ENCODE assay signal across 10 mouse cellular contexts in the genomic region with DNA sequence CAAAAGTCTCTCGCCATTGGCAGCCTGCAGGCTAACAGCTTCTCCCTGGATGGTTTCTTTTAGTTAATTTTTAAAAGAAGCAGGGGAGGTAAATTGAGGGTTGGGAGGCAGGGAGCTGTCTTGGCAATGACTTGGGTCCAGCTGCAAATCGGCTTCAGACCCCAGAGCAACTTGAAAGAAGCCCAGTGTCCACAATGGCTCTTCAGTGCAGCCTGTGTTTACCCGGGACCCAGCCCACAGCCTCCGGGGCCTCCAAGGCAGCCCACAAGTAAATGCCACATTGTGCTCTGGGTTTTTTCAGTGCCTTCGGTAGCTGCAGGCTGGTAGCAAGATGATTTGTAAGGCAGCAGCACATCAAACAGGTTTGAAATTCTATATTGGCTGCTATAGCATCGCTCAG. TPM values are rescaled to one million over a fixed set of nuclear protein-coding genes. Genes with fewer than 3 reads are reported as not detected.
DNase-seq lines count a peak whose midpoint lies in the region; ATAC-seq and TF ChIP-seq lines count a peak whose summit lies in the region.
"Had no signal": no experiment of that assay in that cellular context is flagged by ENCODE, and none has a peak within 500 bp of the region (broad histone marks: within the 10 kb centered on the region; RNA-seq: fewer than 3 reads in every experiment).

No protein-coding gene starts in this region.

- DNase-seq in left cerebral cortex, postnatal 25 days (ENCODE audit: low spot score in 2 of 2), result peak; percentile 10 to 27
- no peak for DNase-seq in left cerebral cortex, adult 2 months (ENCODE audit: extremely low spot score in 1 of 2, low spot score in 2 of 2)
- DNase-seq in brain, embryonic 14.5 days (ENCODE audit: low read depth), result peak; percentile 55
- no peak for DNase-seq in thymus, adult 2 months
- no peak for DNase-seq in spleen, postnatal 14 days (ENCODE audit: low spot score in 2 of 2)
- DNase-seq: heart, postnatal 36 days had no signal

- no peaks in the 10 kb centered on the region for H3K27me3 ChIP-seq in forebrain, embryonic 16.5 days (replicated peaks; ENCODE audit: control insufficient read depth, insufficient read depth, low read length)
- no peaks in the 10 kb centered on the region for H3K27me3 ChIP-seq in forebrain, embryonic 13.5 days
- no peaks in the 10 kb centered on the region for H3K27me3 ChIP-seq in intestine, embryonic 16.5 days (replicated peaks; ENCODE audit: control insufficient read depth, insufficient read depth, low read length)
- H3K27me3 ChIP-seq in thymus, adult 2 months (ENCODE audit: control insufficient read depth, insufficient read depth, low read length), result no peaks in the 10 kb centered on the region

- WGBS in forebrain, embryonic 16.5 days, result 30% methylated on average over 6 of the region's 6 CpGs
- WGBS in forebrain, embryonic 13.5 days, result 35% methylated on average over 6 of the region's 6 CpGs
- 31% methylated on average over 6 of the region's 6 CpGs for WGBS in intestine, embryonic 16.5 days
- 78% methylated on average over 6 of the region's 6 CpGs for WGBS in thymus, adult 2 months

- no peaks in the 10 kb centered on the region for H3K36me3 ChIP-seq in forebrain, embryonic 16.5 days (ENCODE audit: control insufficient read depth, insufficient read depth)
- no peaks in the 10 kb centered on the region for H3K36me3 ChIP-seq in forebrain, embryonic 13.5 days (ENCODE audit: poor library complexity, severe bottlenecking)
- no peaks in the 10 kb centered on the region for H3K36me3 ChIP-seq in intestine, embryonic 16.5 days (ENCODE audit: control insufficient read depth, insufficient read depth, low read length)
- no peaks in the 10 kb centered on the region for H3K36me3 ChIP-seq in thymus, adult 2 months (ENCODE audit: control insufficient read depth, insufficient read depth, low read length)

- H3K9me3 ChIP-seq in forebrain, embryonic 16.5 days (ENCODE audit: control insufficient read depth, low read length), result no peaks in the 10 kb centered on the region
- no peaks in the 10 kb centered on the region for H3K9me3 ChIP-seq in forebrain, embryonic 13.5 days (replicated peaks)
- H3K9me3 ChIP-seq in intestine, embryonic 16.5 days (ENCODE audit: control insufficient read depth, low read length), result no peaks in the 10 kb centered on the region

- no peak overlapping the region for H3K27ac ChIP-seq in forebrain, embryonic 16.5 days (ENCODE audit: low read length)
- no peak overlapping the region for H3K27ac ChIP-seq in forebrain, embryonic 13.5 days
- H3K27ac ChIP-seq in left cerebral cortex, adult 2 months, result no peak overlapping the region
- H3K27ac ChIP-seq in intestine, embryonic 16.5 days (ENCODE audit: low read length), result no peak overlapping the region
- H3K27ac ChIP-seq in thymus, adult 2 months (ENCODE audit: control insufficient read depth, insufficient read depth, low read length), result no peak overlapping the region

- intact Hi-C loops in left cerebral cortex, postnatal 25 days (cut with DNase I), result loop anchor here (5.0 kb wide), 1 partner anchor 70 kb away; no protein-coding TSS in a partner anchor
- intact Hi-C loops in left cerebral cortex, adult 2 months (cut with DNase I), result loop anchor here (5.0 kb wide), 1 partner anchor 70 kb away; no protein-coding TSS in a partner anchor

- TF ChIP-seq POLR2A in brain, embryonic 14.5 days (IDR thresholded peaks at IDR 0.05; ENCODE audit: borderline replicate concordance, extremely low read depth, insufficient read depth, insufficient read length, poor library complexity, severe bottlenecking), result no peak
- no peak for TF ChIP-seq POLR2A in thymus, adult 2 months (IDR thresholded peaks at IDR 0.05; ENCODE audit: control insufficient read depth, extremely low read depth, insufficient read depth, low read length, poor library complexity)

- H3K4me1 ChIP-seq in forebrain, embryonic 16.5 days (replicated peaks; ENCODE audit: control insufficient read depth, insufficient read depth, low read length), result no peaks in the 10 kb centered on the region
- H3K4me1 ChIP-seq in forebrain, embryonic 13.5 days, result peaks cover 4% of the 10 kb centered on the region
- H3K4me1 ChIP-seq in intestine, embryonic 16.5 days (ENCODE audit: control insufficient read depth, insufficient read depth, low read length), result peaks cover 8% of the 10 kb centered on the region; the same call in 1 of the 2 replicates
- no peaks in the 10 kb centered on the region for H3K4me1 ChIP-seq in thymus, adult 2 months (replicated peaks; ENCODE audit: control insufficient read depth, insufficient read depth, low read length)

- no peak overlapping the region for H3K9ac ChIP-seq in forebrain, embryonic 16.5 days (replicated peaks; ENCODE audit: low read depth, low read length)
- H3K9ac ChIP-seq in forebrain, embryonic 13.5 days, result no peak overlapping the region
- H3K9ac ChIP-seq in intestine, embryonic 16.5 days (ENCODE audit: low read depth, low read length), result peak overlapping the region; percentile 23; the same call in 1 of the 2 replicates

- 0 out of 2 replicates have a peak, but pooled peaks have one; percentile 38 for ATAC-seq in forebrain, embryonic 16.5 days
- ATAC-seq in forebrain, embryonic 13.5 days, result no peak
- ATAC-seq in intestine, embryonic 16.5 days, result no peak

- H3K4me2 ChIP-seq in forebrain, embryonic 16.5 days (ENCODE audit: low read length), result no peak overlapping the region
- H3K4me2 ChIP-seq in forebrain, embryonic 13.5 days, result no peak overlapping the region
- peak overlapping the region; percentile 25; the same call in 1 of the 2 replicates for H3K4me2 ChIP-seq in intestine, embryonic 16.5 days (ENCODE audit: low read depth, low read length)

- no peak for TF ChIP-seq CTCF in left cerebral cortex, adult 2 months (IDR thresholded peaks at IDR 0.05)
- TF ChIP-seq CTCF in brain, embryonic 14.5 days (IDR thresholded peaks at IDR 0.05; ENCODE audit: borderline replicate concordance, extremely low read depth, insufficient read depth, insufficient read length), result no peak
- no peak for TF ChIP-seq CTCF in thymus, adult 2 months (IDR thresholded peaks at IDR 0.05; ENCODE audit: borderline replicate concordance, control insufficient read depth, extremely low read depth, insufficient read depth, low read length, poor library complexity)

- no peak overlapping the region for H3K4me3 ChIP-seq in forebrain, embryonic 16.5 days (replicated peaks; ENCODE audit: low read length)
- no peak overlapping the region for H3K4me3 ChIP-seq in forebrain, embryonic 13.5 days
- no peak overlapping the region for H3K4me3 ChIP-seq in left cerebral cortex, adult 2 months
- H3K4me3 ChIP-seq in intestine, embryonic 16.5 days (ENCODE audit: low read length), result no peak overlapping the region
- no peak overlapping the region for H3K4me3 ChIP-seq in thymus, adult 2 months (ENCODE audit: control insufficient read depth, insufficient read depth, low read length)

RNA-seq across cellular contexts. Expression of a gene that starts 3.5 kb away (rescaled TPM):
- 19.6 and 26.8 TPM in 2 replicates for polyA plus RNA-seq in forebrain, embryonic 16.5 days (2015; fragmentation: Nextera tagmentation; extraction: Ambion mirVana)
- 13.3 and 14.0 TPM in 2 replicates for polyA plus RNA-seq in forebrain, embryonic 13.5 days (2015; fragmentation: Nextera tagmentation; extraction: Ambion mirVana)
- total RNA-seq in left cerebral cortex, postnatal 25 days (2021), result 10 to 100 TPM; 54.8 to 56.7 TPM
- 10 to 100 TPM; 57.4 to 59.4 TPM for total RNA-seq in left cerebral cortex, adult 2 months (2021)
- 32.4 and 37.1 TPM in 2 replicates for polyA plus RNA-seq in brain, embryonic 14.5 days (2012; rRNA removed)
- 2.7 TPM in 2 replicates for polyA plus RNA-seq in intestine, embryonic 16.5 days (2015; fragmentation: Nextera tagmentation; extraction: Ambion mirVana)
- polyA plus RNA-seq in thymus, adult 2 months (2012; rRNA removed), result 1.9 and 3.2 TPM in 2 replicates
- total RNA-seq: liver, adult 2 months had no signal

RNA-seq across cellular contexts. Expression of a gene that starts 14.4 kb away (rescaled TPM):
- polyA plus RNA-seq in forebrain, embryonic 16.5 days (2015; fragmentation: Nextera tagmentation; extraction: Ambion mirVana), result 0.75 TPM in 1 of 2 replicates, not detected in the other
- 0.18 TPM in 1 of 2 replicates, not detected in the other for polyA plus RNA-seq in forebrain, embryonic 13.5 days (2015; fragmentation: Nextera tagmentation; extraction: Ambion mirVana)
- total RNA-seq in left cerebral cortex, postnatal 25 days (2021), result 10 to 100 TPM; 10.4 to 12.9 TPM
- 10 to 100 TPM in 1 of 2 experiments, 1 to 10 TPM in 1; 9.1 to 11.8 TPM for total RNA-seq in left cerebral cortex, adult 2 months (2021)
- polyA plus RNA-seq in brain, embryonic 14.5 days (2012; rRNA removed), result 0.15 and 0.22 TPM in 2 replicates
- polyA plus RNA-seq in intestine, embryonic 16.5 days (2015; fragmentation: Nextera tagmentation; extraction: Ambion mirVana), result 0.62 and 0.69 TPM in 2 replicates
- polyA plus RNA-seq in thymus, adult 2 months (2012; rRNA removed), result 0.30 and 0.82 TPM in 2 replicates
- total RNA-seq: liver, adult 2 months had no signal
- polyA plus RNA-seq: liver, adult 2 months had no signal

Comparison
In these comparisons a context has a peak if more than half of its experiments do, and no peak if none do; other contexts are left out.
1. DNase-seq: peak in left cerebral cortex, postnatal 25 days (2 of 2) and brain, embryonic 14.5 days (single experiment); none in left cerebral cortex, adult 2 months (0 of 2), thymus, adult 2 months (single experiment) and spleen, postnatal 14 days (0 of 2).